Mouse (Mus musculus) ovary, adult 18-20 months (tissue): ENCODE data around the gene Tha1.
A peak's percentile ranks its signal among the peaks of the same experiment; 100 is the strongest.

Source experiments
- DNase-seq: peaks from one replicate; pipeline ENCODE4 v3.0.0; 2022; ENCODE audit warnings: low spot score, mixed read lengths

Gene Tha1

DNA sequence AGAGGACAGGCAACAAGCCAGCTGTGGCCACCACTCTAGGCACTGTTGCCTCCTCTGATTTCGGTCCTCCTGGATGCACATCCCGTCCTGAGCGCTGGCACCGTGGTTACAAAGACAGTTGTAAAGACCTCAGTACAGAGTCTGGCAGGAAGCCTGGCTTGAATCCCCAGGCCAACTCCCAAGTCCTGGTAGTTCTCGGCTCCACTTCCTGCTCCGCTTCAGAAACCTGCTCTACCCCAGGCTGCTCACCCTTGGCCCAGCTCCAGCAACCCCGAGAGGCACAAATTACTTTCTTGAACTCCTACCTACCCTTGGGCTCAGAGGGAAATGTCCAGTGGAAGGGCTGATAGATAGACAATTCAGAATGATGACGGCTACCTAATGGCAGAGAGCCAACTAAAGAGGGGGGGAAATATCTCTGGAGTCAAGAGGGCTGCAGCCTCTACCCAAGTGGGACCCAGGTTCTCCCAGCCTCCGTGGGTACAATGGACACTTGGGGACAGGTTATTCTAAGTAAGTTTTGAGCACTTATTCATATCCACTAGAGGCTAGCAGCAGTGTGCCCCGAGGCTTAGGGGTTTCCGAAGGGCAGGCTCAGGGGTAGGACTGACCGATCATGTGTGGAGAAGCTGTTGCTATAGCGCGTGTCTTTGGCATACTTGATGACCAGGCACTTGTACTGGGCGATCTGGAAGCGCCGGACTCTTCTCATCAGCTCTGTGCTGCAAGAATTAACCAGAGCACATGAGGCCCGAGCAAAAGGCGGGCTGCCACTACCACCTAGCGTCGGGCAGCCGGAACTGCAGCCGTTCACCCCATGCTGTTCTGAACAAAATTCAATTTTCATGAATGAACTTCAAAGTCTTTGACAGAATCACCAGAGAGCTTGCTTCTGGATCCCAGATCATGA lies 49.0 kb downstream of the Tha1 start:
- DNase-seq, result peak; percentile 57

- no peak for DNase-seq
These were observed 49.9 kb downstream of the Tha1 start for GRCm38 (mm10) chr11:117823411-117823810.

DNA sequence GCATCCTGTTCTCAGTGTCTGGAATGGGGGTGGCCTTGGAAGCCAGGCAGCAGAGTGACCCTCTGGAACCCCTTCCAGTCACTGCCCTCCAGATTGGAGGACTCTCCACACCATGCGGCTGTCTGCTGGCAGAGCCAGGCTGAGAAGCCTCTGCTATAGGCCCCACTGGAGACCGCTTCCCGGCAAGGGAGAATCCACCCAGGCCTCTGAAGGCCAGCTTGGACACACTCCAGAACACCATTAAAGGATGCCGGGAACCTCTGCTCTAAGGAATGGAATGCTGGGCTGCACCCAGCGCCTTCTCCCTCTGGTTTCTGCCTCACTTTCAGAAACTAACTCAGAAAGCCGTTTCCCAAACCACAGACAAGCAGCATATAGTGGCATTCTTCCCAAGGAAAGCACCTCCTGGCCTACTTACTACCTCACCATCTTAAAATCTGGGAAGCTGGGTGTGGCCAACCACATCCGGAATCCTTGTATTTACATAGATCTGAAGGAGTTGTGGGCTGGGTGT lies 50.5 kb downstream of the Tha1 start:
- no peak for DNase-seq

- no peak for DNase-seq
These were observed 51.4 kb downstream of the Tha1 start for GRCm38 (mm10) chr11:117821868-117822267.

DNA sequence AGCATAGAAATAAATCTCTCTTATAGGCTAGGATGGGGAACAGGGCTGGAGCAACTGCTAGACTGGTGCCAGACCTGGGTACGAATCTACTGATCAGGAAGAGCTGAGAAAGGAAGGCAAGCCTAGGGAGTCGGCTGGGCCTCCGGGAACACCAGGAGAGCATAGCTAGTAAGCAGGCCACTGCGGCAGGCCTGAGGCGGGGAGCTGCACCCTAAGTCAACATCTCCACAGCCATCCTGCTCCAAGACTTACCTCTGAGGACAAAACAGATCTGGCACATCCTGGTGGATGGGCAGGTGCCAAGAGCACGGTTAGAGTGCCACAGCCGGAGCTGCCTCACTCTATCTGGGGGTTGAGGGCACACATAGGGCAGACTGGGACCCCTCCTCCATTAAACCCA lies 53.1 kb downstream of the Tha1 start:
- DNase-seq, result no peak

DNA sequence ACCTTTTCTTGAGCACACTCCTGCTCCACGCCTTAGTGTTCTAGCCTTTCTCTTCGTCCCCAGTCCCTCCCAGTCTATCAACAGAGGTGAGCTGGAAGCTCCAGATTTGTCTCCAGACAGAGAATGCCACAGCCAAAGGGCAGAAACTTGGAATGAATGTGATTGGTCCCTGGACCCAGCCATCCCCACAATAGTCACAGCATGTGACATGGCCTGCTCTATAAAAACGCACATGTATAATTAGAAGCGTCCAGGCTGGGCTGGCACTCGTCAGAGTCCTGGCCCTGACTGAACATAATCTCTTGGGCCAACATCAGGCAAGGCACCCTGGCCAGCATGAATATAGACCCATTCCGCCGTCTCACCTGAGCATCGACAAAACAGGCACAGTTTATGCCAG lies 54.2 kb downstream of the Tha1 start:
- no peak for DNase-seq
